Mouse (Mus musculus) retina, postnatal 1 day (tissue): ENCODE measurements around the gene Sugt1.

Source experiments
- DNase-seq: peaks from one replicate; pipeline ENCODE4 v3.0.0-alpha.2; 2012

Gene Sugt1

DNA sequence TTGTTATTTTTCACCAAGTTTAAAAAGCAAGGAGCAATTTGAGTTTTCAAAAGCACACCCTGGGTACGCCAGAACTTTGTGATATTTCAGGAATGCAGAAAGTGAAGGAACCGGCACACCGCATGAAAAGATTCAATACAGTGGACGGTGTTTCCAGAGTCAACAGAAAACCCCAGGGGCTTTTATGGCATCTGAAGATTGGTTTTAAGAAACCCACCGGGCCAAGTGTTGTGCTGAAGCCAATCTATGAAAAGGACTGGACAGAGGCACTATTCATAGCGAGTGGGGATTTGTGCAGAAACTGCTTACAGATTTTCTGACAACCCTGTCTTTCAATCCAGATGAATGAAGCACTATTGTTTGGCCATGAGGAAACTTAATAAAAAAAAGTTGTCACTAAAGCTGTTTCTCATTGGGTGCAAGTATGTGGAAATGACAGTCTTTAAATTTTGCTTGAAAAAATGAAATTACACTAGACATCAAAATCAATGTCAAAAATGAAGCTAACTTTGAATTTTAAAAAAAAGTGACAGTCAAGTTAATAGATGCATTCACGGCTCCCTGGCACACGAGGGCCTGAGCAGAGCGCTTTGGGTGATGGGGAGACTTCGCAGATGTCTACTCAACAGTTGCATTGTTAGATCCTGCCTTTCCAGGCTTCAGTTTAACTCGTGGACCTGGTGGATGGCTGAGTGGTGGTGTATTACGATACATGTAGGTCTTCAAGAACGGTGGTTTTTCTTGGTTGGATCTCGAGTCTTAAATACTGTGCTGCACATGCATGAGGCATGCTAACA is 90.6 kb downstream of the Sugt1 start:
- no peak for DNase-seq

DNA sequence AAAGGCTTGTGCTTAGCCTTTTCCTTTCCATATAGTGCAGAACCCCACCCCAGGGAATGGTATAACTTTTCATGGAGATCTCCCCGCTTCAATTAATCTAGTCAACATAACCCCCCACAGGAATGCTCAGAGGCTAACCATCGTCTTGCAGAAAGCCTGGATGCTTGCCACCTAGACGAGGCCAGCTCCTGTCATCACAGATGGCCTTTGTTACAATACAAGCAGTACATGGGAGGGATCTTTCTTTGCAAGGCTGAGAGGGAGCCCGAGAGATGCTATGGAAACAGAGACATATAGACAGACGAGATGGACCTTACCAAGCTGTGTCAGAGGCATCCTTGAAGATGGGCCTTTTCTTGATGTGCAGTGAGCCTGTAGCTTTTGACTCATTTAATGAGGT is 93.2 kb downstream of the Sugt1 start:
- no peak for DNase-seq
